Mouse (Mus musculus): ENCODE results near the gene Hdx.

Hdx gene

GRCm38 (mm10) chrX:111696356-111697282 lies at the start of gene Hdx:
Gene Hdx, minus strand, starts transcription at chrX:111697079.
- no peak for DNase-seq (ENCODE audit: low spot score in 2 of 2)

GRCm38 (mm10) chrX:111685665-111686064 lies 11.2 kb downstream of the Hdx start:
- DNase-seq (ENCODE audit: low spot score in 2 of 2) = no peak

- DNase-seq (ENCODE audit: low spot score in 2 of 2) = no peak
These were observed 25.2 kb downstream of the Hdx start for GRCm38 (mm10) chrX:111671685-111672084.

- no peak for DNase-seq (ENCODE audit: low spot score in 2 of 2)
These were observed 36.5 kb downstream of the Hdx start for GRCm38 (mm10) chrX:111660381-111660780.

GRCm38 (mm10) chrX:111658671-111659070 lies 38.2 kb downstream of the Hdx start:
- DNase-seq (ENCODE audit: low spot score in 2 of 2) = no peak

- no peak for DNase-seq (ENCODE audit: low spot score in 2 of 2)
These were observed 51.9 kb downstream of the Hdx start for GRCm38 (mm10) chrX:111644945-111645344.

- no peak for DNase-seq (ENCODE audit: low spot score in 2 of 2)
These were observed 56.3 kb downstream of the Hdx start for GRCm38 (mm10) chrX:111640616-111641015.

GRCm38 (mm10) chrX:111597631-111598161 lies 99.2 kb downstream of the Hdx start:
- no peak for DNase-seq (ENCODE audit: low spot score in 2 of 2)

GRCm38 (mm10) chrX:111587616-111588015 lies 109.3 kb downstream of the Hdx start:
- DNase-seq (ENCODE audit: low spot score in 2 of 2) = no peak

GRCm38 (mm10) chrX:111577044-111577443 lies 119.8 kb downstream of the Hdx start:
- no peak for DNase-seq (ENCODE audit: low spot score in 2 of 2)

- DNase-seq (ENCODE audit: low spot score in 2 of 2) = no peak
These were observed 159.0 kb downstream of the Hdx start, which contains the start of gene Rps6ka6 for GRCm38 (mm10) chrX:111537859-111538258. Gene Rps6ka6, minus strand, starts transcription at chrX:111537959.

Data from spleen, postnatal 14 days (tissue).